Mouse (Mus musculus) myocyte (in vitro differentiated cells): ENCODE results near the gene Slc9a2.

Source experiments
- CEBPB ChIP-seq: IDR thresholded peaks from 2 replicates; pipeline ENCODE4 v1.6.1; 2011; ENCODE audit warnings: mild to moderate bottlenecking, moderate library complexity; ENCODE audit not compliant: poor library complexity, insufficient read depth, severe bottlenecking
- E2F4 ChIP-seq: IDR thresholded peaks from one replicate; pipeline ENCODE4 v1.6.1; 2011; ENCODE audit warnings: mild to moderate bottlenecking, control low read depth, moderate library complexity; ENCODE audit not compliant: insufficient read depth
- MAX ChIP-seq: IDR thresholded peaks from one replicate; pipeline ENCODE4 v1.6.1; 2011; ENCODE audit warnings: low read depth, mild to moderate bottlenecking, control low read depth
- MYOG ChIP-seq, 3 experiments: IDR thresholded peaks; one replicate each; pipeline ENCODE4 v1.6.1; 2011; ENCODE audit warnings: control low read depth in 2 of 3, low read depth in 2 of 3, mild to moderate bottlenecking in 2 of 3; ENCODE audit not compliant: insufficient read length in 2 of 3, control insufficient read depth in 1 of 3, insufficient read depth in 1 of 3
- POLR2A ChIP-seq: IDR thresholded peaks from one replicate; pipeline ENCODE4 v1.6.1; 2011; ENCODE audit warnings: low read depth, mild to moderate bottlenecking, control low read depth, moderate library complexity; ENCODE audit not compliant: insufficient read length
- POLR2AphosphoS2 ChIP-seq: IDR thresholded peaks from one replicate; pipeline ENCODE4 v1.6.1; 2011; ENCODE audit warnings: low read depth, control low read depth; ENCODE audit not compliant: insufficient read length
- SRF ChIP-seq: IDR thresholded peaks from one replicate; pipeline ENCODE4 v1.6.1; 2011; ENCODE audit warnings: low read depth; ENCODE audit not compliant: control insufficient read depth, insufficient read length
- TCF12 ChIP-seq: IDR thresholded peaks from one replicate; pipeline ENCODE4 v1.6.1; 2011; ENCODE audit warnings: mild to moderate bottlenecking, control low read depth; ENCODE audit not compliant: poor library complexity, insufficient read depth, severe bottlenecking
- TCF3 ChIP-seq: IDR thresholded peaks from one replicate; pipeline ENCODE4 v1.6.1; 2011; ENCODE audit warnings: low read depth, control low read depth; ENCODE audit not compliant: insufficient read length
- USF1 ChIP-seq: IDR thresholded peaks from one replicate; pipeline ENCODE4 v1.6.1; 2011; ENCODE audit warnings: low read depth, mild to moderate bottlenecking, control low read depth, moderate library complexity

DNA sequence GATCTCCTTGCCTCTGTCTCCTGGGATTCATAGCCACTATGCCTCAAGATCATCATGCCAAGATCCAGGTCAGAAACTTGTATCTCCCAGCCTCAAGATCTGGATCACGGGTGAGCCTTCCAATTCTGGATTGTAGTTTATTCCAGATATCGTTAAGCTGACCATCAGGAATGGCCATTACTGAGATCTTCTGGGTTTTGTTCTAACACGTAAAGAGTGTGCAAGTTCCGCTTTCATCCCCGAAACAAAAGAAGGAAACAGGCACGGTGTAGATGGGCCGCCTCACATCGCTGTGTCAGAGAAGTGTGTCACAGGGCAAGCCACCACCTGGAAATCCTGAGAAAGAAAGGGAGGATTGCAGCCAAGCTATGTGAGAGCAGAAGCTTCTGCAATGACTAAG is 118.7 kb downstream of the Slc9a2 start:
- no peak for TF ChIP-seq POLR2A
- TF ChIP-seq POLR2AphosphoS2, result no peak
- no peak for TF ChIP-seq USF1
- TF ChIP-seq MAX, result no peak
- no peak for TF ChIP-seq CEBPB
- no peak for TF ChIP-seq E2F4
- TF ChIP-seq TCF3, result no peak
- TF ChIP-seq TCF12, result no peak
- no peak for TF ChIP-seq SRF
- TF ChIP-seq MYOG (IDR thresholded peaks at IDR 0.05; ENCODE audit: control insufficient read depth in 1 of 3, insufficient read depth in 1 of 3, insufficient read length in 2 of 3, low read depth in 2 of 3), result no peak
